Mouse (Mus musculus): ENCODE results near the gene Frem3.

Frem3 gene

DNA sequence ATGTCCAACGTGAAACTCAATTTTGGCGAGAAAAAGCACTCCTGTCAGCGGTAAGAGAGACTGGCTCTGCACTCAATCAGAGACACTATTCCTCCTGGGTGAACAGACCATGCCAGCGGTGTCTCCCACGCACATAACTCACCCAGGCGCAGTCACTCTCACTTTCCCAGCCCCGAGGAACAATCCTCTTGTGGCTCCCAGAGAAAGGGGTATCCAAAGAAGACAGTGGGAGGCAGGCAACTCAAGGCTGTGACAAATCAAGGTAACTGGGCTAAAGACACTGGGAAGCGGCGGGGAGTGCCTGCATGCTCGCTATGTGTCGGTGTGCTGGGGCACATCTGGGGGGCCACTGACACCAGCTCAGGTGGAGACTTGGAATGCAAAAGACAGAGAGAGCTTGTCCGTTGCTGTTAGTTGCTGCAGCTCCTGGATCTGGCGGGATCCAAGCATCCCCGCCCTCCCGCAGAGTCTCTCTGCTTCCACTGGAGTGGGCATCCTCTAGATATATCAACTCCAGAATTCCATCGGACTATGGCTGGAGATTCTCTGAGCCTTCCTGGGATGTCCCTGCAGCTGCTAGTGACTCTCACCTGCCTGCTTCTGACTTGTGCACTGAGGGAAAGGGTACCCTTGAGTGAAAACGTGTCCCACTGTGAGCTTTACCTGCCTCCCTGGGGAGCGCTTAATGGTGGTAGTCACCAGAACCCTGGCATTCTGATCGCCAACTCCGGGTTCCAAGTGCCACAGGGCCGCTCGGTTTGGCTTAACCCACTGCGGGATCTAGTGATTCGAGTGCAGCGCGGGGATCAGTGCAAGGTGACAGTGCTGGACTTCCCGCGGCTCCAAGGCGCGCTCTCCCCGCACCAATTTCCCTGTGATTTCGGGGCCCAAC lies at the start of gene Frem3:
Gene Frem3, plus strand, starts transcription at position 532 of the 892 bp plus-strand sequence.
- no peak for DNase-seq (ENCODE audit: low spot score in 2 of 2)

DNA sequence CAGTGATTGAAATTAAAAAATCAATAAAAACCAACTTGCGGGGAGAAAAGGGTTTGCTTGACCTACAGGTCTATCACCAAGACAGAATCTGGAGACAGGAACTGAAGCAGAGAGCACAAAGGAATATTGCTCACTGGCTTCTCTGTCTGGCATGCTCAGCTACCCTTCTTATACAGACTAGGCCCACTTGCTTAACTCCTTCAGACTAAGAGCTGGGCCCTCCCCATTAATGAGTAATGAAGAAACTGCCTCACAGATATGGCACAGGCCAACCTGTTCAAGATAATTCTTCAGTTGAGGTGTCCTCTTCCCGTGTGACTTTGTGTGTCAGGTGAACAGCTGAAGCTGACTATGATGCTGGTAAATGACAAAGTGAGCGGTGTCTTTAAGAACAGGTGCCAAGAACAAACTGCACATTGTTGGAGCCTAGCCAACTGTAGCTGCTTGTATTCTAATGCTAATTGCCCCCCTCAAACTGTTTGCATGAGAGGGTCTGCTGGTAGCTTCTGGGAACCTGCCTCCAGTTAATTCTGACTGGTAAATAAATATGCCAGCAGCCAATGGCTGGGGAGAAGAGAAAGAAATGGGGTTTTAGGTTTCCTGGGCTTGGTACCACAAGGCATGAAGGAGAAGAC lies 46.6 kb upstream of the Frem3 start:
- no peak for DNase-seq (ENCODE audit: low spot score in 2 of 2)

DNA sequence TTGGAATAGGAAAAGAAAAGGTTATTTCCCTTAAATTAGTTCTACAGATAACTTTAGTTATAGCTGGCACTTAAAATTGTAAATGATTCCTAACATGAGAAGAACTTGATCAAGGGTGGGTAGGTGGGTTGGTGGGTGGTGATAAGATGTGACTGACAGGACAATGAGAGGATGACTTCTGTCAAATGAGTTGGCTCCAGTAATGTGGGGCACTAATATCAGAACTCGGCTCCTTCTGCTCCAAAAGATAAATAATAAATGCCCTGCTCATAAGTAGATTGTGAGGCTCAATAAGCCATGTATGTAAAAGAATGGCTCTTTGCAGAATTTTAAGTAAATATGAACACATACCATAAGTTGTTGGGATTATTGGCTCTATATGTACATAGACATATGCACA lies 43.4 kb upstream of the Frem3 start:
- no peak for DNase-seq (ENCODE audit: low spot score in 2 of 2)

DNA sequence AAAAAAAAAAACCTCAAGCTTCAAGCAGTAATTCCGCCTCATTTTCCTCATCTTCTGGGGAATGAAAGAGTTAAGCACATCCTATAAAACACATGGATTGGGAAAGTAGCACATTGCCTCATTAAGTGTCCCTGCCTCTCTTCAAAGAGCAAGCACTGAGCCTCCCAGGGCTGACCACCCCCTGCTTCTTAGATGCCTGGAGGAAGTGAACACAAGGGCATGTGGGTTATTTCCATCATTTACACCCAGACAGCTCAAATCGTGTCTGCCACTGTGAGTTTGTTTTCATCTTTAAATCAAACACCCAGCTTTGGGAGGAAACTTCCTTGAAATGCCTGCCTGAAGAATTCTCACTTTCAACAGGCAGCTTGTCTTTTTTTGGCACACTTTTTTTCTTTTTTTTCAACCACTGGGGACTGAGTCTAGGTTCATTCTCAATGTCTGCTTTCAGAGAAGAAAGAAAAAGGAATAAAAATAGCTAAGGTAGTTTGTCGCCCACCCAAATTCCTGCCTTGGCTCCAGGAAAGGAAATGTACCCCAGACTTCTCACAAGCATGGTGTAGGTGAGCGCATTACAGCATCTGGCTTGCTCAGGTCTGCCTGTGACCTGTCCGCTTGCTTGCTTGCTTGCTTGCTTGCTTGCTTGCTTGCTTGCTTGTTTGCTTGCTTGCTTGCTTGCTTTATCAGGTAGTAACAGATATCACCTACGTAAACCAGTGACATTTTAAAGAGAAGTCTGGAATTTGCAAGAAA lies 42.5 kb upstream of the Frem3 start:
- DNase-seq (ENCODE audit: low spot score in 2 of 2): no peak

DNA sequence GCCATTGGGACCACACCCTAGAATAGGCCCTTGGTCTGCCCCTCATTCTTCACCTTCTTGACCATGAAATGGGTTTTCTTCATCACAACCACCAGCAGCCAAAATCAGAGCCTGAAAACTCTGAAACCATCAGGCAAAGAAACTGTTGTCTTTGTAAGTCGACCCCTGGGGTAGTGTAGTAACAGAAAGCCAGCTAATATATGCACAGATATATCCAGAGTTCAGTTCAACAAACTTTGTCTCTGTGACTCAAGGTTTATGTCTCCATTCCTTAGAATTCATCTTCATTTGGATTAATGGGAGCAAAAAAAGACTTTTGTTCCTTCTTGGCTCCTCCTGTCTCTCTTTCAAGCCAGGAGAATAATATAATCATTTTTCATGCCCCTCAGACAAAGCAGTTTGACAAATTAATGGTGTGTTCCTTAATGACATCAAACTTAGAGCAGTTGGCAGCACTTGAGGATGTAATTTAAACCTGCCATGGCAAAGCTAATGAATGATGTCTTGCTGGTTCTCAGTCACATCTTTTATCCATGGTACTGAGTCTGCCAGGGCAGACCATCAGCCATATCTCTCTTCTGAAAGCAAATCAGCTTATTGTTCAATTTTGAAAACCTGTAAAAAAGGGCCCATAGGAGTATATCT lies 38.3 kb upstream of the Frem3 start:
- DNase-seq (ENCODE audit: low spot score in 2 of 2): no peak

DNA sequence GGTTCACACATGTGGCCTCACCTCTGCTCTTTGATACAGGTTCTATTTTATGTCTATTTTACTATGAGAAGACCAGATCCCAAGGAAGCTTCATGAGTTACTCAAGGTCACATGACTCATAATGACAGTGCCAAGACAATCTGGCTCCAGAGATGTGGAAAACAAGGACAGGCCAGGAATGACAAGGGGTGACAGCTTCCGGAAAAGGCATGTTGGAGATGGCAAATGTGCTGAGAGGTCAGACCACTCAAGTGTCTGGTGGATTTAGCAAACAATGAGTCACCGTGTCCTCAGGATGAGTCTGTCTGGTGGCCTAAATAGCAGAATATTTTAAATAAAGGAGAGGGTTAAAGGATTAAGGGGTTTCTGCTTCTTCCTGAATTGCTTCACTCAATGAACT lies 33.8 kb upstream of the Frem3 start:
- DNase-seq (ENCODE audit: low spot score in 2 of 2): no peak

DNA sequence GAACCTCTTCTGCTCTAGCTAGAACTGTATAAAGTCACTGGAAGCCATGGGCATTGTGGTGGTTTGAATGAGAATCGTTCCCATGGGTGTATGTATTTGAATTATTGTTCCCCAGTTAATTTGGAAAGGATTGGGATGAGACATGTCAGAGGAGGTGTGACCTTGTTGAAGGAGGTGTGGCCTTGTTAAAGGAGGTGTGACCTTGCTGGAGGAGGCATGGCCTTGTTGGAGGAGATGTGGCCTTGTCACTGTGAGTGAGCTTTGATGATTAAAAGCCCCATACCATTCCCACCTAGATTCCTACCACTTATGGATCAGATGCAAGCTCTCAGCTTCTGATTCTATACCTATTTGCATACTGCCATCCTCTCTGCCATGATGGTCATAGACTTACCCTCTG lies 31.8 kb upstream of the Frem3 start:
- no peak for DNase-seq (ENCODE audit: low spot score in 2 of 2)

DNA sequence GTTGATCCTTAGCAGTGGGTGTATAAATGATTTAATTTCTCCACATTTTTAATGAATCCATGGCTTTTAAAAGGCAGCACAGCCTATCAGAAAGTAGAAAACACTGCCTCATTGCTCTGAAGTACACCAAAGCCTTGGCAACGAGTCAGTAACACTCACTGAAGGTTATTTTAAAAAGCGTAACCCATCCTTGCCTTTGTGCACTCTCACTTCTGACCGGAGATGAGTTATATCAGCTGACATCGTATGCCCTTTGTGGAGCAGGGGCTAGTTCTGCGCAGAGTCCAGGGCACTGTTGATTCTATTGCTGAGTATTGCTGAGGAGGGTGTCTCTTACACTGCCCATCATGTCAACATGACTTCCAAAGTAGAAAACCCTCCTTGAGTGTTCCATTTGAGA lies 18.3 kb upstream of the Frem3 start:
- no peak for DNase-seq (ENCODE audit: low spot score in 2 of 2)

DNA sequence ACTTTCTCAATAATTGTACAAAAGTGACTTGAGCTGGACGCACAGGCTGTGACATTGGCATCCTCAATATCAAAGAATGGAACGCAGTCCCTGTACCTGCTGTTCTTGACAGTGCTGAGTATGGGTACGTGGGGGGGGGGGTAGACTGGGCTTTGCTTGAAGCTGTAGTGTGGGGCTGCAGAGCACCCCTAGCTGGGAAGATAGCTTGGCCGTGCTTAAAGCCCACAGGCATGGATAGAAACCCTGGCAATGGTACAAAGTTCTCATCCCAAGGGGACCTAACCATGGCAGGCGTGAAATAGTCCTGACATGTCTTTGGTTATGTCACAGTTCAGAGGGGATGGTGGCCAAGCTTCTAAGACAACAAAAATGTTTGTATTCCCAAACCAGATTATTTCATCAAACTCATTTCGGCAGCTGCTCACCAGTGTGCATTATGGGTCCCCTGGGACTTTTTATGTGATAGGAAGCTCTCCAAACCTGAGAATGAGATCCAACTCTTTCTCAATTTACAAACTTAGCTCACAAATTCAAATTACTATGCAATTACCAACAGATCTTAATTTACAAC lies 10.2 kb upstream of the Frem3 start:
- peak in 1 of 2 experiments; percentile 4 for DNase-seq (ENCODE audit: low spot score in 2 of 2)

DNA sequence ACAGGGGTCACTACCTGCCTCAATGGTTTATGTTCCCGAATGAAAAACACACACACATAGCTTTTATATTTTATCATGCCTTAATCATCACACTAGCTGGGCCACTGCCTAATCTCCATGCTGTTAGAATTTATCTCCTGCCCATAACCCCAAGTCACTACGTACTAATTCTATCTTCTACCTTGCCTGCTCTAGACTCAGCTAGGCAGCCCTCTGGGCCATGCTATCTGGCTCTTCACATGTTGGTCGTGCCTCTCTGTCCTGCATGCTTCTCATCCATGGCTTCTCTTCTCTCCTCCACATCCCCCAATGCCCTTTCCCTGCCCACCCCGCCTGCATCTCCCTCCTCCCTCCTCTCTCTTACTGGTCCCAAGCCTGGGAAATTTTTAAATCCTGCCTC lies 9.0 kb upstream of the Frem3 start:
- no peak for DNase-seq (ENCODE audit: low spot score in 2 of 2)

DNA sequence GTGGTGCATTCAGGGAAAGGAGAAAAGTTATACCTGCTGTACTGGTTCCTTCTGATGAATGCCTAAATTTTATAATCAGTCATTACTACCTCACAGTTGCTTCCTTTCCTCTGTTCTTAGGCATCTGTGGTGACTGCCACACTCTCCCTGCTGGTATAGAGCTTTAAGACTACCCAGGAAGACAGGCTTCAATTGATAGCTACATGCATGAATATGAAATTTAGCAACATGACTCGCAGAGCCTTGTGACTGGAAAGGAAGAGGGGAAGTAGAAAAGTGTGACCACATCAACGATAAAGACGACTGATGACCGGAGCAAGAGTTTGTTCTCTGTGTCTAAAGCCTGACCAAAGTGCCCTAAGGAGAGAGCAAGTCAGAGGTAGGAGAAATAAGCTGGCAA lies 3.8 kb upstream of the Frem3 start:
- no peak for DNase-seq (ENCODE audit: low spot score in 2 of 2)

DNA sequence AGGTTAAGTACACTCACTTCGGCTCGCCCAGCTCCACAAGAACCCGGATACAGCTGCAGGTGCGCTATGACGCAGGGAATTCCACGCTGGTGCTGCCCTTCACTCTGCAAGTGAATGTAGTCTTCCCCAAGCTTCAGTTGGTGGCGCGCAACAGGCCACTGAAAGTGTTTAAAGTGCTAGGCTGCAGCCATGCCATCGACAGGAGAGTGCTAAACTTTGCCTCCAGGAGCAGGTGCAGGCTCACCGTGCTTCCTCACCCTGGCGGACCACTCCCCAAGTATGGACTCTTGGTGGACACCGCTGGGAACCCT lies 516 bp downstream of the Frem3 start:
- DNase-seq (ENCODE audit: low spot score in 2 of 2): no peak

DNA sequence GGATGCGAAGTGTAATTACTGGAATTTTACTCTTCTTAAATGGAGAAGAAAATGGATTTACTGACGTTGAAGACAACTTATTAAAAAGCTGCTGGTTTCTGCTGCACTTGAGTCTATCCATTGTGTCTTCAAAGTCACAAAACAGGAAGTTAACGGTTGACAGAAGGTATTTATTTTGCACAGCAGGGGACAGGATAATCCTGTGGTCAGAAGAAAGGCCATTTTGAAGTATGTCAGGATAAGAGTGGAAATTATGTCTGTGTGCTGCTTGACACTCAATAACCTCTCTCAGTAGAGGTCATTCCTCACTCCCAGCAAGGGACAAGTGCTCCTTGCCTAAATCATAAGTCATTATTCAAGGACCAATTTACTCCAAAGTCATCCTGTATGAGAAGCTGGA lies 8.9 kb downstream of the Frem3 start:
- DNase-seq (ENCODE audit: low spot score in 2 of 2): no peak

DNA sequence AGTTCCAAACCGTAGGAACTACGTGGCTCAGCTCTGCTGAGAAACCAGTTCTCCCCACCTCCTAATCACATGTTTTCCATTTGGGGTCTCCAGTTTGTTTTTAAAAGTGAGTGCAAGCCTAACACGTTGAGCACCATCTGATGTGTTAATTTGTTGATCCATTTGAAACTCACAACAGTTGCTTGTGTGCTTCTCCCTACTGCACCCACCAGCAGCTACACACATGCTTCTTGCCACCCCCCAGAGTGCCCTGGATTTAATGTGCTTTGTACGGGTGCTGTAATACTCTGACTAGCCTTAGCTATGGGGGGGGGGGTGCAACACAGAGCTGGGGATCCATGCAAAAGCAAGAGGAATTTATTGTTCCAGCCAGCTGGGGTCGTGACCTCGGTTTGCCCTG lies 36.5 kb downstream of the Frem3 start:
- no peak for DNase-seq (ENCODE audit: low spot score in 2 of 2)

DNA sequence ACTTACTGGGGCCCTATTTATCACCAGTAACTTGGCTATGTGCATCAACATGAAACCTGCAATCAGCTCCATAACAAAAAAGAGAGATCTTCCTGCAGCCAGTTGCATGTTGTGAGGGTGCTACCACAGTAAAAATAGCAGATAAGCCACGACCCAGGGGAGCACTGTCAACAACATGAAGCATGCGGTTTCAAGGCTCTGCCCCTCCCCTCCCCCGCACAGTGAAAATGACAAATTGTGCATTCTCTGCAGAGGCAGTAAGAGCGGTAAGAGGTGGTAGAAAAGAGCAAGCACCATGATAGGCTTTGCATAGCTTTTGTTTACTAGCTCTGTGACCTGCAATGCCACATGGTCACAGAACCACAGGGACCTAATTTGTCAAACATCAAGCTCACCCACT lies 46.8 kb downstream of the Frem3 start:
- no peak for DNase-seq (ENCODE audit: low spot score in 2 of 2)

DNA sequence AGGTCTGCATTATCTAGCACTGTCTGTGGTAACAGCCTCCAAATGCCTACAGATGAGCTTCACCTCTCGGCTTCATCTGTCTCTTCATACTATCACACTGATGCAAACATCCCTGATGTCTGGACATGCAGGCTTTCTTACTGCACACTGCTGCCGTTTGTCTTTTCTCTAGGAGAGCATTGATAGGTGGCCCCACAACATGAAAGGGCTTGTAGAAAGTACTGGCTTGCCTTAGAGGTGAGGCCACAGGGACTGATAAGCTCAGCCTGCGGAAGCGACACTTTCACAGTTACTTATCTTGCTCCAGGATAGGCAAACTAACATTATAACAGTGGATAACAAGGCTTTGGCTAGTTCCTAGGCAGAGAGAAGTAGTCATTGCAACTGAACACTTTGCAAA lies 50.2 kb downstream of the Frem3 start:
- DNase-seq (ENCODE audit: low spot score in 2 of 2): no peak

DNA sequence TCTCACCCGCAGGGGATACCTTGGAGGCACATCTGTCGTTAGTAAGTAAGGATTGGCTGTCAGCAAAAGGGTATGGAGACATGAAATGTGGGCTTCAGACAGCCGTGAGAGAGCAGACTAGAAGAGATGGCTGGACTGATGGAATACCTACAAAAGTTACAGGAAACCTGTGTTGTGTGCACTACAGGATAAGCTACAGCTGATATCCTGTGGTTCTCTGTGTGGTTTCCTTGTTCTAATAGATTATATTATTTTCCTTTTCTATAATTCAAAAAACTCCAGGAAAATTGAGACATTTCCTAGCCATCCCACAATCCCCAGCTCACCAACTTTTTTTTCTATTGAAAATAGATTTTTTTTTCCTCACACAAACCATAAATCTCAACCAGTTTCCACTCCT lies 52.6 kb downstream of the Frem3 start:
- no peak for DNase-seq (ENCODE audit: low spot score in 2 of 2)

DNA sequence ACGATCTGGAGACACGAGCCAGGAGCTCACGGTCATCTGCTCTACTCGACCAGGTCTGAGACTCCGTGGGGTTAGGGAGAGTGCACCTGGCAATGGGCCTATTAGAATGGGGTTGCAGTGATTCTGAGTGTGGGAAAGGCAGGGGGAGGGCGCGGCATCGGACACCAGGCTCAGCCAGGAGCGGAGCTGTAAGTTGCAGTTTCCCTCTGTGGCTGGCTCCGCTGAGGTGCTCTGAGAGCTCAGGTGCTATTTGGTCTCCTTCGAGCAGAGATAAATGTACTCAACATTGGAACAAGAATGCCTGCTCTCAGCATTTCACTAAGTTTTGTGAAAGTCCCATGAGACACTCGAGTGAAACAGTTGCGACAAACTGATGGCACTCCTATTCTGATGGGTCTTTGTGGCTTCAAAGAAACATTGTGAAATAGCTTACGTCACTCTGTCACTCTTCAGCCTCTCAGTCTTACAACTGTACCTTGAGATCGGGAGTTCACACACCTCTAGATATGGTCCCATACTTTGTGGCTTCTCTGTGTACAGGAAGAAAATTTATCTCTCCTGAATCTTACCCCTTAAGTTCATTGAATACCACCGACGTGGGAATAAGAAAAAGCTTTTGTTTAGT lies 58.5 kb downstream of the Frem3 start:
- no peak for DNase-seq (ENCODE audit: low spot score in 2 of 2)

DNA sequence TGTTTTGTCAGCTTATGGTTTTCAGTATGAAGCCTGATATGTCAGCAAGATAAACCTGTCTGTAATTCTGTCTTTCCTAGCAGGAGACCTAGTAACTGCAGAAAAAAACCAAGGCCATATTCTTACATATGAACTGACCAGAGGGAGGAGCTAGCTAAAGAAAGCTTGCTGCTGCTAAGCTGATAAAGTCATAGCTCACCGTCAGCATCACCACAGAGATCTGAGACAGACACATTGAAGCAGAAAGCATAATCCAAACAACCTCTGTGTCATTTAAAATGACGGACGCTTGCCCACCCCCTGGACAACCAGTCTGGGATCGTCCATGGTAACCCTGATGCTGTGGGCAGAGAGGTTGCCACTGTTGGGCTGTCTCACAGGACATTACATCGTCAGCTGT lies 71.7 kb downstream of the Frem3 start:
- no peak for DNase-seq (ENCODE audit: low spot score in 2 of 2)

DNA sequence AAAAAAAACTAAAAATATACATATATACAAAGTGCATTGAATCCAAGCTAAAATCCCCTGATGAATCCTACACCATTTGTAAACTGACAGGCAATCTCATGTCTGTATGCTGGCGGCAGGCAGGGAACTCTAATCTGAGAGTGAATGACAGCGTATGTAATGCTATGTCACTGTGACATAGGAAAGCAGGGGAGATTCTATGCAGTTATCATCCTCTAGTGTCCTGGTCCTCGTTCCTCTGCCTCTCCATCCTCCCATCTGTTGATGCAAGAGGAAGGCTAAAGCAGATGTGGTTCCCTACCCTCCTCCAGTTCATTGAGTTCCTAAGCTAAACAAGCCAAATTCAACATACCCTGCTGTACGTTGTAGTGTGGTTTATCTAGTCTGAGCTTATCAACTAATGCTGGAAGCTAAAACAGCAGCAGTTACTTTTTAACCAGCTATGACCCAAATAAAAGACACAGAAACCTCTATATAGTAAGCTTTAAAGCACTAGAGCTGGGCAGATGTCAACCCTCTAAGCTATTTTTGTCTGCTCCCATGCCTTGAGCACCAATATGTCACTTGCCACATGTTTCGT lies 73.0 kb downstream of the Frem3 start:
- DNase-seq (ENCODE audit: low spot score in 2 of 2): no peak

DNA sequence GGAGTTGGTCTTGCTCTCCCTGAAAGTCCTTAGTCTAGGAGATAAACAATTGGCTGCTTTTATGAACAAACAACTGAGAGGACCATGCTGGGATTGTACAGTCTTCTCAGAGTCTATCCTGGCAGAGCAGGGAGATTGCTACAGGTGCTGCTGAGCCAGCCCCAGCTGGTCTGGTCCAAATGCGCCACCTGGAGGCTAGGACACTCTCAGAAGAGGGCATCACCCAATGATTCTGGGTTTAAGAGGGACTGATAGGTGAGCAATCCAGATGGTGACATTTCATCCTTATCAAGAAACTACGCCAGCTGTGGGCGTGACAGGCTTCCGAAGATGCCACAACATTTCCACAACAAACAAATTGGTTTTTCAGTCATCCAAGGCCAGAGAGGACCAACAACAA lies 77.3 kb downstream of the Frem3 start:
- DNase-seq (ENCODE audit: low spot score in 2 of 2): peak; percentile 13 to 14
